Mouse (Mus musculus): ENCODE results near the gene Hsd17b2. TPM values are rescaled to one million over a fixed set of nuclear protein-coding genes. Genes with fewer than 3 reads are reported as not detected.

The Hsd17b2 gene
- total RNA-seq, 2 experiments from 2014 or later, result not detected

DNA sequence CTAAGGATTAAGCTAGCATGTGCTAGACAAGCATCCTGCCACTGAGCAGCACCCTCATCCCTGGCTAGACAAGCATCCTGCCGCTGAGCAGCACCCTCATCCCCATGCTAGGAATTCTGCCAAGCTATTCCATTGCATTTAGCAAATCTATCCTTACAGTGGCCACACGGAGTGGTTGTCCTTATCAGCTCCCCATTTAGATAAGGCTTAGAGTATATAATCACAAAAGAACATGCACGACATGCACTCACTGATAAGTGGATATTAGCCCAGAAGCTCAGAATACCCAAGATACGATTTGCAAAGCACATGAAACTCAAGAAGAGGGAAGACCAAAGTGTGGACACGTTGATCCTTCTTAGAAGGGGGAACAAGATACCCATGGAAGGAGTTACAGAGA is 64.2 kb downstream of the Hsd17b2 start:
- DNase-seq (ENCODE audit: low spot score), result no peak
- intact Hi-C loops (cut with DNase I), result no loop called here

DNA sequence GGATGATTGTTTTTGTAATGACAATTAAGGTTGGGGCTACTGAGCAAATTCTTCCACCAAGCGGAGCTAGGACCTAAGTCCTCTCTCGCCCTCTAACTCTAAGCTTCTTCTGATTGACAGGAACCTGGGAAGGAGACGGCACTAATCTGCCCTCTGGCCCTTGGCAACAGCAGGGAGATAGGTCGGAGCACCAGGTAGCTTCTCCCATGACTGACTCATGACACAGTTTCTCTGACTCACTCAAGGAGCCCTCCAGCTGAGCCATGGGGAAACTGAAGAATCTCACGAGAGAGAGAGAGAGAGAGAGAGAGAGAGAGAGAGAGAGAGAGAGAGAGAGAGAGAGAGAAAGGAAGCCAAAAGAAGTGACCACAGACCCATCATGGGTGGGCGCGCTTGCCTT is 67.3 kb downstream of the Hsd17b2 start:
- intact Hi-C loops (cut with DNase I), result no loop called here
- no peak for DNase-seq (ENCODE audit: low spot score)

DNA sequence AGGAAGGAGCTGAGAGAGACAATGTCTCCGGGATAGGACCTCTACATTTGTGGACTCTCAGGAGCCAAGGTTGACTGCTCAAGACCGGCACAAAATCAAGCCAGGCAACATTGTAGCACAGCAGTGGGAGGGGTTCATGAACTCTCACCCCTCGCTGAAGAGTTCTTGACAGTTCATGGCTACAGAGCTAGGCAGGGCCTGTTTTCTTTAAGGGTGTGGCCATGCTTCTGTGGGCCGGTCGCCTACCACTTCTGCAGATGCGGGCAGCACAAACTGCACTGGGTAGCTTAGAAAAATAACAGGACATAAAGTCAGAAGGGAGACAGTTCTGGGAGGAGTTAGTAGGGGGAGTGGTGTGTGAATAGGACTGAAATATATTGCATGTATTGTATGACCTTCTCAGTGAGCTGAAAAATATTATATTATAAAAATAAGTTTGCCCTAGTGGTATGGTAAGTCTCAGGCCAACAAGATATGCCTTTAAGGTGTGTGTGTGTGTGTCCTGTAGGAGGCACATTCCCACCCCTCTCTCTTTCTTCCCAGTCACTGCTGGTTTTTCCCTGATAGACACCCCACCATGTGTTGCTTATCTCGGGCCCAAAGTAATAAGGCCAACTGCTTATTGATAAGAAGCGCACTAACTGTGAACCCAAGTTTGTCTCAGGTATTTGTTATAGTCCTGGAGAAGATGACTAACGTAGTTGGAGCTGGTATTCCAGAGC is 69.6 kb downstream of the Hsd17b2 start:
- DNase-seq (ENCODE audit: low spot score), result no peak
- intact Hi-C loops (cut with DNase I), result loop anchor here (5.0 kb wide), 1 partner anchor 91 kb away; no protein-coding TSS in a partner anchor

DNA sequence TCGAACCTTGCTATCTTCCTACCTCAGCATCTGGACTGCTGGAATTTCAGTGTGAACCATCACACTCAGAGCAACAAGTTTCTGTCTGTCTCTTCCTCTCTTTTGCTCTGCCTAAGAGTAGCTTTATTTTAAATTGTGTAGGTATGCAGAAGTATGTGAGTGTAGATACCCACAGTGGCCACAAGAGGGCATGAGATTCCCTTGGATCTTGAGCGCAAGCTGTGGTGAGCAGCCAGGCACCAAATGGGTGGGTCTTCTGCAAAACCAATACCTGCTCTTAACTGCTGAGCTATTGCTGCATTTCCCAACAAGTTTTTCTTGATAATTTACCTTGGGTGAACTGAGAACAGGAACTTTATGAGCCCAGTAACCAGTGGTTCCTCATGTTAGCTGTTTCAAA is 70.4 kb downstream of the Hsd17b2 start:
- intact Hi-C loops (cut with DNase I), result loop anchor here (5.0 kb wide), 1 partner anchor 90 kb away; no protein-coding TSS in a partner anchor

DNA sequence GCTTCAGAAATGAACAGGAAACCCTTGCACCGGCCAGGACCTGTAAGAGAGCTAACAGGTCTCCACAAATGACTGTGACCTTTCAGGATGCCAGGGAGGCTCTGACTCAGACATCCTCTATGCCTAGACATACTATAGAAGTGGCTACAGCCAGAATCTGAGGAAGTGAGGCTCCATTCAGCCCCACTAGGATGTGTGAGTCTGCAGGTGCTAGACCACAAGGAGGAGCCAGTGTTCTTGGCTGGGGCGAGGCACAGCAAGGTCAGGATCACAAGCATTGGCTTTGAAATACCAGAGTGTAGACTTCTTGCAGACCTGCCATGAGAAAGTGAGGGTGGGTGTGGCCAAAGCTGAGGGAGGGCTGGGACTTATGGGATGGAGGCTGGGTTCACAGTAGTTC is 70.9 kb downstream of the Hsd17b2 start:
- intact Hi-C loops (cut with DNase I), result loop anchor here (5.0 kb wide), 1 partner anchor 90 kb away; no protein-coding TSS in a partner anchor
- DNase-seq (ENCODE audit: low spot score), result no peak

More for the DNA sequence above, 70.4 kb downstream of the Hsd17b2 start:
- no peak for DNase-seq (ENCODE audit: low spot score)

DNA sequence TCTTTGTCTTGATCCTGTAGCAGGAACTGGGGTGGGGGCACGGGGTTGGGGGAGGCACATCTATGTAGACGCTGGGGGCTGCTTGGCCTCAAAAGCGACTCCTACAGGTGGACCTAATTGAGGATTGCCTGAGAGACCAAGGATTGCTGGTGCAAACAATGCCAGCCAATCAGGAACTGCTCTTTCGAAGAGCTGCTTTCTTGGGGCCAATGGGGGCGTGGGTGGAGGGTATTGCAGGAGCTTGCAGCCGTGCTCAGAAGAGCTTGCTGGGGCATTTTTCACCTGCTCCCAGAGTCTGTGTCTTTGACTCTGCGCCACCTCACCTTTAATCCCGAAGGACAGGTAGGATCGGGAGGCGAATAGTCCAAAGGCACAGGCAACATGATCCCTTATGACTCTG is 73.9 kb downstream of the Hsd17b2 start:
- intact Hi-C loops (cut with DNase I), result no loop called here
- no peak for DNase-seq (ENCODE audit: low spot score)

DNA sequence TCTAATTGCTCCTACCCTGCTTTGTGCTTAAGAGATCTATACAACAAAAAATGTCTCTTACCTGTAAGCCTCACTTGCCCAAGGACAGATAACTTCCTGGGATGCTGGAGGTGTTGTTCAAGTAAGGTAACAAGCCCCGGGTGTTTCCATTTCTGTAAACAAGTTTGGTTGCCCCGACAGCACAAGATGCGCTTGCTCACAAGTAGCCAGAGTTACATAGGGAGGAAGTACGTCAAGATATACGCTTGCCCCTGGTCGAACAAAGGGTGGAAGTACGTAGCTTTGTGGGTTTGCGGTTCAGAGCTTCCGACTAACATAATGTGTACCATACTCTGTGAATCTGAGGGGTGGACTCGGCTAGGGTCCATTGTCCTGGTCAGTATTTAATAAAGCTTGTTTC is 74.4 kb downstream of the Hsd17b2 start:
- no peak for DNase-seq (ENCODE audit: low spot score)
- intact Hi-C loops (cut with DNase I), result no loop called here

DNA sequence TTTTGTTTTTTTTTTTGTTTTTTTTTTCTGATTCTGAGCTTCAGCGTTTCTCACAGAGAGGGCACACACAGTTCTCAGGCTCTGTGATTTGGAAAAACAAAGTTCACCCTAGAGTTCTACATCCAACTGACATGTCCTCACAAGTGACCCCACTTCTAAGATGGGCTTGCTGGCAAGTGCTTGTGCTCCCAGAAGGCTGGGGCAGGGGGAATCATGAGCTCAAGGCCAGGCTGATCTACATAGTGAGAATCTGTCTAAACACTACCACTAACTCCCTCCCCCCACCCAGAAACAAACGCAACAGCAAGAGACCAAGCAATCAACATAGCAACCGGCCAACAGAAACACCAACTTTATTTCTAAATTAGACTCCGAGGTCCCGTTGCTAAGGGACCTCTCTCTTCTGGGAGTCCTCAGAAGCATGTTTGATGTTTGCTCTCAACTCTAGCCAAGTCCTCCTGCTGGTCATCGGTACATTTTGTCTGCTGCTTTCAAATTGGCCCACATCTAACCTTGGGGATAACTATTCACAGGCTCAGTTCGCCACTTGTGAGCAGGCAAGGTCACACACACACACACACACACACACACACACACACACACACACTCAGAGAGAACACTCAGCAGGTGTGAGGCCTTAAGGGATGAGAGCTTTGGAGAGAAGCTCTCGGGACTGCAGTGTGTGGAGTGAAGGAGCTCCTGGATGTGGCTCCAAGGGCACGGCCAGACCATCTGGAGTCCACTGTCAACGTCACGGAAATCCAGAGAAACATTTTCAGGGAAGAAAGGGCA is 77.0 kb downstream of the Hsd17b2 start:
- intact Hi-C loops (cut with DNase I), result no loop called here
- no peak for DNase-seq (ENCODE audit: low spot score)

DNA sequence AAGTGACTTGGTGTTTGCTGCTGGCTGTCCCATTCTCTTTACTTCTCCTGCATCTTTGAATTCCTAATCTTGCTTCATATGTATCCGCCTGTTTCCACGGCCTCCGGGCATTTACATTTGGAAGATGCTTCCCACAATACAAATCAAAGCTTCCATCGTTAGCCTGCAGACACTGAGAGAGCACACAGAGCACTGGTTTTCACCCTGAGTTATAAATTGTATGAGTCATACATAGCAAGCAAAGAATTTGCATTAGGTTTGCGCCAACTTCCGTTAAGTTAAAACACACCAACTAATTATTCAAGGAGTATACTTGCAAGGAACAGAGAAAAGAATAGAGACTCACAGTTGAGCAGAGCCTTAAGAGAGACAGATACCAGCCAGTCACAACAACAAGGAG is 77.6 kb downstream of the Hsd17b2 start:
- intact Hi-C loops (cut with DNase I), result no loop called here
- DNase-seq (ENCODE audit: low spot score), result no peak

DNA sequence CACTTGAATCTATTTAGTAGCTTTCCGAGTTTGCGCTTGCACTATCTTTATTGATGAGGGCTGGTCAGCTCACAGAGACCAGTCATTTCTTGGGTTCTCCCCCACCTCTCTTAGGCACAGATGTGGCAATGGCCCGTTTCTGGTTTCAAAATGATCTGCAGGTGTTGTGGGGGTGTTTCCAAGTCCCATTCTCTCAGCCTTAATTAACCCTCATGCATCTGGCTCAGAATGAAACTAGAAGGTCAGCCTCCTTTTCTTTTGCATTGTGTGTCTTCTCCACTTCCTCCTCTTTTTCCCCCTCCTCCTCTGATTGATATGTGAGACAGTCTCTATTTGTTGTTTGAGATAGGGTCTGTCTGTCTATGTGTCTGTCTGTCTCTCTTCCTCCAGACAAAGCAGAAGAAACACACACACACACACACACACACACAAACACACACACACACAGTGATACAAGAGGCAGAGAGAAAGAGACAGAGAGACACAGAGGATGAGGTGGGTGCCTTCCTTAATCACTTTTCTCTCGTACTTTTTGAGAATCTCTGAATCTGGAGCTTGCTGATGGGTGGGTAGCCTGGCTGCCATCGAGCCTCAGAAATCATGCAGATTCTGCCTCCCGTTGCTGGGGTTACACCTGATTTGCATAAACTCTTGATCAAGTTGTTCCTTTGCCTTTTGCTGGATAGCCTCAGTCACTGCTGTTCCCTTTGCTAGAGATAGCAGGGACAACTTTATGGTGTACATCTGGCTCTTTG is 79.8 kb downstream of the Hsd17b2 start:
- no peak for DNase-seq (ENCODE audit: low spot score)
- intact Hi-C loops (cut with DNase I), result no loop called here

DNA sequence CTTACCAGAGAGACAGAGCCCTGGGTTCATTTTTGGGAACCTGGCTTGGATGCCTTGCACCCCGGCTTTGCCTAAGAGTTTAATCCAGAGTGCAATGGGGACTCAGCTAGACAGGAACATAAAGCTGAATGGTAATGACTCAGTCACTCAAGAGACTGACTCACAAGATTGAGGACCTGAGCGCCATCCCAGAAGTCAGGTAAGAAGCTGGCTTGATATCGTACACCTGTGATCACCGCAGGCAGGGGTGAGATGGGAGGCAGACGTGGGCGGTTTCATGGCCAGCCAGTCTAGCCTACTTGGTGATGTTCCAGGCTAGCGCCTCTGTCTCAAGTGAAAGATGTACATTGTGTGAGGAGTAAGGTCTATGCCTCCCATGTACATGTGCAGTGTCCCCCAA is 81.3 kb downstream of the Hsd17b2 start:
- DNase-seq (ENCODE audit: low spot score), result no peak

DNA sequence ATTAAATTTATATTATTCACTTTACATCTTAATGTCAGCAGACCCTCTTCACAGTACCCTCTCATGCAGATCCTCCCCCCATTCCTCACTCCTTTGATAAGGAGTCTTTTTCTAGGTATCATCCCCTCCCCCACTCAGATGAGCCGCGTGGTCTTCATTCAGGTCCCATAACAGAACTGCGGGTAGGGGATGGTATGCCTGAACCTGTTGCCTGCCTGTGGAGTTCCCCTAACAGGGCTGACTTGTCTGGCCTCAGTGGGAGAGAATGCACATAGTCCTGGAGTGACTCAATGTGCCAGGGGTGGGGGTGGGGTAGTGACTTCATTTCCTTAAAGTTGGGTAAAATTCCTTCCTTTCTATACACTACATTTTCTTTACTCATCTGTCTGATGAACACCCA is 84.7 kb downstream of the Hsd17b2 start:
- no peak for DNase-seq (ENCODE audit: low spot score)
- intact Hi-C loops (cut with DNase I), result no loop called here

More for the DNA sequence above, 81.3 kb downstream of the Hsd17b2 start:
- intact Hi-C loops (cut with DNase I), result no loop called here

DNA sequence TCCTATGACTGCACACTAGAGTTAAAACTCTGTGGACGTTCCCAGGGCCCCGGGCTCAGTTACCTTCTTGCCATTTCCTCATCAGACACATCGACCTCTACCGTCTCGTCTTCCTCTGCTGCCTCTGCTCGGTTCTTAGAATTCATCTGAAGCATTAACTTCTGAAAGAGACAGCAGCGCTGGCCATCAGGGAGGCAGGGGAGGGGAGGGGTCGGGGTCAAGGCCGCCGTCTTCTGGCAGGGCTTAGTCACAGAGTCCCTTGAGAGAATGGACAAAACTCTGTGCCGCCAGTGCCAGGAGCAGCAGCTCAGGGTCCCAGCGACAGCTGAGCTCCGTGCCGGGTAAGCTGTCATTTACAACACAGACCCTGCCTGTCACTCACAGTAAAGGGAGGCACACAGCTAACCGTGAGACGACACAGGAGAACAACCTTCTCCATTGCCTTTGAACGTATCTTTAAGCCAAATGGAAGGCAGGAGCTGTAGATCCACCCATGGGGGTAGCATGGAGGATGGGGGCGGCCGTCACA is 91.0 kb downstream of the Hsd17b2 start:
- intact Hi-C loops (cut with DNase I), result no loop called here
- DNase-seq (ENCODE audit: low spot score), result no peak

DNA sequence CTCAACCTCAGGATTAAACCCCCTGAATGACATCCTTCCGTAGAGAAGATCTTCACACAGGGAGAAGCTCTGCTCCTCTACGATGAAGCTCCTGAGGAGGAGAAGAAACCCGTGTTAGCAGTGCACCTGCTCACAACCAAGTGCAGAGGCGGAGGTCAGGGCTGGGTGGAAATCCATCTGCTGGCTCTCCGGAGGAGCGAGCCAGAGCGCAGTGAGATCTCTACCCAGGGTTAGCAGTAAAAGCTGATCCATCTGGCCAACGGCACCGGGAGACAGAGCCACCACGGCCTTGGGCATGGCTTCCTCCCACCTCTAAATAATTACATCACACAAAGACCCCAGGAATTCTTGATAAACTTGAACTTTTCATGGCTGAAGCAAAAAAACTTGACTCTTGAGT is 92.9 kb downstream of the Hsd17b2 start:
- intact Hi-C loops (cut with DNase I), result no loop called here
- no peak for DNase-seq (ENCODE audit: low spot score)

DNA sequence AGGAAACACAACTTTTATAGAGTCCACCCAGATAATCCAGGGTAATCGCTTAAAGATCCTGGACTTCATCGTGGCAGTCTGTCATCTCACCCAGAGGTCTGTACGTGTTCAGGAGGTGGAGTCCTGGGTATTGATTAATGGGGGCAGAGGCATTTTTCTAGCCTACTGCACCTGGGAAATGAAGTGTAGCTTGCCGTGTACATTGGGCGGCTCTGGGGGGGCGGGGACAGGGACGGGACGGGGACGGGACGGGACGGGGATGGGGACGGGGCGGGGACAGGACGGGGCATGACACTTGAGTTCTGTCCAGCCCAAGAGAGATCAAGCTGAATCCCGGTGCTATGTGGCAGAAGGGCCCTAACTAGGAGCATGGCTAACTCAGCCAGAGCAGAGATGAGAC is 94.8 kb downstream of the Hsd17b2 start:
- DNase-seq (ENCODE audit: low spot score), result no peak
- intact Hi-C loops (cut with DNase I), result no loop called here

DNA sequence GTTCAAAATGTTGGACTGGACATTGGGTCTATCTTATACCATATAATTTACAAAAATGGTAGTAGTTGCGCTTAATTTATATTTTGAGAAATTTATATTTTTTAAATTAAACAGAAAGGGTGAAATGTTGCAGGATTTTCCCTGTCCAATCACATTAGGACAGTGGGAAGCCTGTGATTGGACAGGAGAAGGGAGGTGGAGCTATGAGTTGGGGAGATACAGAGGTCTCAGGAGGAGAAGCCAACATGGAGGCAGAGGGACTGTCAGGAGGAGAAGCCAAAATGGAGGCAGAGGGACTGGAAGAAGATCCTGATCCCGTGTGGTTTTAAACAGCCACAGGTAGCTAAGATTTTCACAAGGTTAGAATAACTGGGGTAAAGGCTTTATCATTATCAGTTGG is 96.4 kb downstream of the Hsd17b2 start:
- intact Hi-C loops (cut with DNase I), result no loop called here
- DNase-seq (ENCODE audit: low spot score), result no peak

DNA sequence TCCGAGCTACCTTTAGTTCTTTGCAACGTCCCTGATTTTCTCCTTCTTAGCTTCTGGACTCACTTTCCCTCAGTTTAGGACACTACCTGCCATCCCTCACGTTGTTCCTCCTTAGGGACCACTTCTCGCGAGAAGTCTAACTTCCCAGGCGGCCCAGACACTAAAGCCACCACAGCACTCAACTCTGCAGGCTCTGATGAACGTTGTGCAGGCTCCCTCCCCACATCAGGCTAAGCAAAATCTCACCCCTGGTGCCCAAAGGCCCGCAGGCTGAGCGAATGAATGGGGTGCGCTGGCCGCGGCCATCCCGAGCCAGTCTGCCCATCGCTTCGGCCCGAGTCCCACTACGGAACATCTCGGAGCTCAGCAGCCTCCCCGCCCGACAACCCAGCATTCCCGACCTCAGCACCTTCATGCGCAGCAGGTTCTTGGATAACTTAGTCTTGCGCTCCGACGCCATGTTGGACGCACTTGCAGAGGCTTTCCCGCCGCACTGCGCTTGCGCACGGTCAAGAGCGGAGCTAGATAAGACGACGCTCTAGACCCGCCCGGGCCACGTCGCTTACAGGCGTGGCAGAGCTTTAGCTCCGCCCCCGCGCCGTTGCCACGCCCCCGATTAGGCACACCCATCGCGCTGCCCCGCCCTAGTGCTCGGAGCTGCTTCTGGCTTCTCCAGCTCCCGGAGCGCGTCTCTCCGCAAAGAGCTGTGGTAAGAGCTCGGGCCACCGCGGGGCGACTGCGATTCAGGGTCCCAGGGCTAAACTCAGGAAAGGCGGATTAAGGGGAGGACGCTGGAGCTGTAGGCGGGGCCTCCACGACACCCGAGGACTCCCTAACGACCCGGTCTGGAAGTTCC is 100.0 kb downstream of the Hsd17b2 start, which contains the start of gene Mphosph6:
Gene Mphosph6 (minus strand): TSS at position 501 of the 856 bp plus-strand sequence.
- peak; percentile 90 for DNase-seq (ENCODE audit: low spot score)

DNA sequence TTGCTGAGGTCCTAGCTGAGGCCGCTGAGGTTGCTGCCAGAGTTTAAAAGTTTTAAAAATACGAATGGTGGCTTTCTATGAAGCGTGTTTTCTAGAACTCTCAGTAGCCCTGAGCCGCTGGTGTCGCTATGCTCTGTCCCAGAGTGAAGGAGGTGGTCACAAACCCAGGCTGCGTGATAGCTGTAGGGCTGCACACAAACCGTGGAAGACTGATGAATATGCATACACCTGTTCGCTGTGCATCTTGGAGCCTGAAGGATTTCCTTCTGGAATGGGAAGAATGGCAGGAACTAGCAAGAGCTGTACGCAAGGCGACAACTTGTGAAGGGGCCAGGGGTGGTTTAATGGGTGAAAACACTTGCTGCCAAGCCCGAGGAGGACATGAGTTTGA is 100.6 kb downstream of the Hsd17b2 start:
- no peak for DNase-seq (ENCODE audit: low spot score)
- intact Hi-C loops (cut with DNase I), result no loop called here

More for the DNA sequence above, 100.0 kb downstream of the Hsd17b2 start, which contains the start of gene Mphosph6:
- intact Hi-C loops (cut with DNase I), result no loop called here

DNA sequence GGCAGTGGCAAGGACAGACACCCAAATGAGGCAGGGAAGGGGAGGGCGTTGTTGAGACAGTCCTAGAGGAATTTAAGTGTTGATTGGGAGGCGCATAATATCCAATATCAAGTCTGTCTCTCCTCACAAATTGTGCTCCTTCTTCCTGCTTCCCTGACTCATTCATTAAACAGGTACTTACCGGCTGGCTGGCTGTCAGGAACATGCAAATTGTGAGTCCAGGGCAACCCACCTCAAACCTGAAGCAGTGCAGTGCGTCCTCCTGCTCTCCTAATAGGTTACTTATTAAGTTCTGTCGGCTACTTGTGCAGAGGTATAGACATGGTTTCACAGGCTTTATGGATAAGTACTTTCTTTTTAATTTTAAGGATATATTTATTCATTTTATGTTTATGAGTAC is 103.7 kb downstream of the Hsd17b2 start:
- no peak for DNase-seq (ENCODE audit: low spot score)
- intact Hi-C loops (cut with DNase I), result no loop called here
